Mouse (Mus musculus): ENCODE measurements around the gene Zc3h18. TPM values are rescaled to one million over a fixed set of nuclear protein-coding genes. Genes with fewer than 3 reads are reported as not detected.

Zc3h18 gene
- total RNA-seq (2023) = 47.4 and 75.2 TPM in 2 replicates

DNA sequence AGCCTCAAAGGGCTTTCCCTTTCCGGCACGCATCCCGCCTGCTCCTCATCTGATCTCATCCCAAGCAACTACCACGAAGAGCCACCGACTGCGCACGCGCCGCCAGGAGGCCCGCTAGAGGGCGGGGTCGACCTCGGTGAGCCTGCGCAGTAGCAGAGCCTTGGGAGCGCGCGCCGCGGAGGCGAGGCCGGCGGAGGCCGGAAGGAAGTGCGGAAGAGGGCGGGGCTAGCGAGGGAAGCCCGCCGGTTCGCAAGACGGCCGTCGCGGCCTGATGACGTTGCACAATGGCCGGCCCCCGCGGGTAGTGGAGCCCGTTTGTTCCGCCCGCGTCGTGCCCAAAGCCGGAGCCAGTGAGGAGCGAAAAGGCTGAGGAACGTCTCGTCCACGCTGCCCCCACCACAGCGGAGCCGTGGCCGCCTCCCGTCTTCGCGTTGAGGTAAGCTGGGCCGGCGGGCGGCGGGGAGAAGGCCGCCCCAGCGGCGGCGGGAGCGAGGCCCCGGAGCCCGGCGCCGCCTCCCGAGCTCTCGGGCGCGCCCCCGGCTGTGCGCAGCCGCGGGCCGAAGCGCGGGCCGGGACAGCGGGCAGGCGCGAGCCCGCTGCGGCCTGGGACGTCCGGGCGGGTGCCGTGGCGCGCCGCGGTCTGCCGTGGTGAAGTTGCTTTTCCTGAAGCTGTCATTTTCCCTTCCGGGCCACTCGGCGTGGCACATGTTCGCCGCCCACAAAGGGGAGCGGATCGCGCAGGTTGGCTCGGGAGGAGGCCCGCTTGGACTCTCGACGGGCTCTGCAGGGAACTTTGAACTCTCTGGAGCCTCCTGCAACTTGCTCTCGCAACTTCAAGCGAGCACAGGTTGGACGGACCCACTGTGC, at the start of gene Zc3h18:
Gene Zc3h18 (plus strand): TSS at position 245 of the 867 bp plus-strand sequence.

GRCm38 (mm10) chr8:122360696-122361416, 15.6 kb upstream of the Zc3h18 start, which contains the start of gene Trhr2:
Gene Trhr2, minus strand, starts transcription at chr8:122360746.

DNA sequence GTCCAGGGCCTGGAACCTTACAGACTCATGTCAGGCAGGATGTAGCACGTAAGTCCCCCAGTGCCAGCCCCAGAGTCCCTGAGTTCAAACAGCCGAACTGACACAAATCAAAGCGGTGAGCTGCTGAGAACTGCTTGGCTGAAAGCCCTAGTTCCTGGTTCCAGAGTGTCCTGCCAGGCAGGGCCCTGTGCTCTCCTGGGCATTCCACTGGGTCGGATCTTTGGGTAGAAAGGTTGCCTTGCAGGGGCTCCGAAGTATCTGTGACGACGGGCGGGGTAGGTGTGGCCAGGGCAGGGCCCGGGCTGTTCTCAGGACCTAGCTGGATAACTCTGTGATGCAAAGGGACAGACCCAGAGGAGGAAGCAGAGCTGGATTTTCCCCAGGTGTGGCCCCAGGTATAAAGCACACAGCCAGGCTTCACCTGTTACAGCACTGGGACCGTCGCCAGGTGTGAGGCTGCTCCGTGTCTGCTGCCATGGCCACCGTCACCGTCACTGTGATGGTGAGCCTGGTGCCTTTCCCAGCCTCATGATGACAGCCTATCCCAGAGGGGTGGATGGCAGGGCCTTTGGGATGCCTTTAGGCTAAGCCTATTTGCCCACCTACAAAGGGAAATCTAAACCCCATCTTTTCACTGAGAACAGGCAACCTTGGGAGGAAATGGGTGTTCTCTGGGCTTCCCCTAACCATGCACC, 45.1 kb downstream of the Zc3h18 start, which contains the start of gene Il17c:
Gene Il17c (plus strand): TSS at position 645 of the 695 bp plus-strand sequence.

GRCm38 (mm10) chr8:122432443-122433268, 56.2 kb downstream of the Zc3h18 start, which contains the start of gene Cyba:
Gene Cyba, minus strand, starts transcription at chr8:122432930.

GRCm38 (mm10) chr8:122443262-122444006, 67.0 kb downstream of the Zc3h18 start, which contains the start of gene Mvd:
Gene Mvd, minus strand, starts transcription at chr8:122443422.

GRCm38 (mm10) chr8:122460524-122461472, 84.4 kb downstream of the Zc3h18 start, which contains the start of gene Snai3:
Gene Snai3, minus strand, starts transcription at chr8:122460733.

Other genes starting within 250 kb of the Zc3h18 start
- gene Zfpm1, start 94.5 kb upstream of the Zc3h18 start, total RNA-seq (2023) = 4.6 and 11.2 TPM in 2 replicates
- gene Trhr2, start 15.9 kb upstream of the Zc3h18 start, total RNA-seq (2023) = not detected in 2 replicates
- 0.98 TPM in 1 of 2 replicates, not detected in the other for gene Il17c, start 45.4 kb downstream of the Zc3h18 start, total RNA-seq (2023)
- gene Cyba, start 56.3 kb downstream of the Zc3h18 start, total RNA-seq (2023) = 796 and 813 TPM in 2 replicates
- 8.7 and 10.0 TPM in 2 replicates for gene Mvd, start 66.8 kb downstream of the Zc3h18 start, total RNA-seq (2023)
- not detected in 2 replicates for gene Snai3, start 84.1 kb downstream of the Zc3h18 start, total RNA-seq (2023)
- gene Rnf166, start 99.5 kb downstream of the Zc3h18 start, total RNA-seq (2023) = 47.1 and 54.5 TPM in 2 replicates
- 13.2 and 15.3 TPM in 2 replicates for gene Ctu2, start 99.5 kb downstream of the Zc3h18 start, total RNA-seq (2023)
- gene Piezo1, start 174.7 kb downstream of the Zc3h18 start, total RNA-seq (2023) = 24.0 and 38.7 TPM in 2 replicates
- 56.1 and 75.3 TPM in 2 replicates for gene Cdt1, start 191.4 kb downstream of the Zc3h18 start, total RNA-seq (2023)
- 160 and 176 TPM in 2 replicates for gene Aprt, start 200.3 kb downstream of the Zc3h18 start, total RNA-seq (2023)
- 74.4 and 111 TPM in 2 replicates for gene Galns, start 234.9 kb downstream of the Zc3h18 start, total RNA-seq (2023)
- 38.8 and 41.0 TPM in 2 replicates for gene Trappc2l, start 235.0 kb downstream of the Zc3h18 start, total RNA-seq (2023)
- not detected in 2 replicates for gene Pabpn1l, start 246.1 kb downstream of the Zc3h18 start, total RNA-seq (2023)